Mouse (Mus musculus): ENCODE measurements around the gene Mrpl37.

Mrpl37 gene

DNA sequence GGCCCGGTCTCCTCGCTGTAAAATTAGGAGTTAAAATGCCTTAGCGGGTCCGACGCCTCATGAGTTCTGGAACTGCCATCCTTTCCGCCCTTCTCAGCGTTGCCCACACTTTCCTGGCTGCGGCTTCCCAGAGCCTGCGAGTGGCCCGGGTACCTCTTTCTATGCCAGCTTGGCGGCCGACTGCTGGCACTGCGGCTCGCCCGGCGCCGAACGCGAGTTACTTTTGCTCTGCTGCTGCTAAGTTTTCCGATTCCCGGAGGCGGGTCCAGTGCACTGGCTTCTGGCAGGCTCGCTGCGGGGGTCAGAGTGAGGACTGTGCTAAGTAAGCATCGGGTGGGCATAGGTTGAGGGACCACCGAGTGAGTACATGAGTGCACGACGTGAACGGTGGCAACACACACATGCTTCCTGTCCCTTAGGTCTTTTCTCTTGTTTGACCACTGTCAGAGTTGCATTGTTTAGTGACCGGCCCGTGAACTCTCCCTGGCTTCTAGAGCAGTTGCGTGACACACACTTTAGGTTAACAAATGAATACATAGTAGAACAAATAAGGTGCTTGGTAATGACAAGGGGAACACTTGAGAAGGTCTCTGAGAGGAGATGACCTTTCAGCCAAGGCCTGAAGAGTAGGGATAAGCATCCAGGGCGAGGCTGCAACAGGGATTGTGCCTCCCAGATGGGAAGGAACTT lies 628 bp upstream of the Mrpl37 start:
- intact Hi-C loops (cut with DNase I) = loop anchor here (5.0 to 10.0 kb wide), 2 partner anchors 50 to 98 kb away; no protein-coding TSS in a partner anchor

- intact Hi-C loops (cut with DNase I) = loop anchor here (5.0 to 10.0 kb wide), 2 partner anchors 53 to 100 kb away; no protein-coding TSS in a partner anchor
Observed at GRCm38 (mm10) chr4:107064394-107065098, 2.1 kb downstream of the Mrpl37 start.

GRCm38 (mm10) chr4:107063214-107063613 lies 3.5 kb downstream of the Mrpl37 start:
- intact Hi-C loops (cut with DNase I) = loop anchor here (10.0 kb wide), 1 partner anchor 102 kb away; no protein-coding TSS in a partner anchor

GRCm38 (mm10) chr4:107061560-107061959 lies 5.1 kb downstream of the Mrpl37 start:
- intact Hi-C loops (cut with DNase I) = loop anchor here (10.0 kb wide), 1 partner anchor 103 kb away; no protein-coding TSS in a partner anchor

DNA sequence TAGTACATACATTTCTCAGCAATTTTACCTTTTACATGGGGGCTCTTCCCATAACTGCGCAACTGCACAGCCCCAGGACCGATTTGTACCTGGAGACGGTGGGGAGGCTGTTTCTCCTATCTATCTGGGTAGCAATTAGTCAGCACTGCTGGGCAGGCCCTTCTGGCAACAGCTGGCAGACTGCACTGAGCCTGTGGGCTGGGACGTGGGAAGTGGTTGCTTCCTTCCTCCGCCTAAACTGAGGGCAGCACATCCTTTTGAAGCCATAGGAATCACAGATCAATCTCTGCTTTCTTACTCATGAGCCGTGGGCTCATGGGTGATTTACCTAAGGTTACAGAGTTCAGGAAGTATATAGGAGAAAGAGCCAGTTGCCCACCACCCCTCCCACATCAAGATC lies 7.9 kb downstream of the Mrpl37 start:
- intact Hi-C loops (cut with DNase I) = no loop called here

DNA sequence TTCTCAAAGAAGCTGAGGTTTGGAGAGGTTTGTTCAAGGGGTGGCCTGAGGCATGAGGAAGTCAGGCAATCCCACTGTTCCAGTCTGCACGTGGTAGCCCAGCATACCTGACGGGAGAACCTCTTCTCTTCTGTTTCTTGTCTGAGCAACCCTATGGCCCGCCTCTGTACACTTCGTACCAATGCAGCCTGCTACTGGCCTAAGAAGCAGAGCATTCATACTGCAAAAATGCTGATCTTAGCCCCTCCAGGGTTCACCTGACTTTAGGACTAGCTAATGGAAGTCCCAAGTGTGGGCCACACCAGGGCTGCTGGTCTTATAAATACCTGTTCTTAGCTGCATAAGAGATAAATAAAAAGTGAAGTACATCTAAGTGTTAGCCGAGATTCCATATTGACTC lies 8.3 kb downstream of the Mrpl37 start:
- intact Hi-C loops (cut with DNase I) = no loop called here

DNA sequence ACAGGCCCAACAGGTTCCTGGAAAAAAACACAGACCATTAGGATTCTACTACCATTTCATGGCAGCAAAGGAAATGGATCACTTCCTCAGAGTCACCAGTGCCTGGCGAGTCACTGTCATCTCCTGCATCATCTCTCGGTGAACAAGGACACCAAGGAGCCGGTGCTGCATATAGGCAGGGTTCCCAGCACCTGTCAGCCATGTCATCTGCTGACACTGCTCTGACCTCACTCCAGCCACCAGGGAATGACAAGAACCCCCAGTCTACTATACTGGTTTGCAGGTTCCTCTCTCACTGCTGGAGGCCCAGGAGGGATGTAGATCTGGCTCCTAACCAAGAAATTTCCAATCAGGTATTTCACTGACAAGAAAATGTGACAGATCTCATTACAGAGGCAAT lies 10.6 kb downstream of the Mrpl37 start:
- intact Hi-C loops (cut with DNase I) = no loop called here

DNA sequence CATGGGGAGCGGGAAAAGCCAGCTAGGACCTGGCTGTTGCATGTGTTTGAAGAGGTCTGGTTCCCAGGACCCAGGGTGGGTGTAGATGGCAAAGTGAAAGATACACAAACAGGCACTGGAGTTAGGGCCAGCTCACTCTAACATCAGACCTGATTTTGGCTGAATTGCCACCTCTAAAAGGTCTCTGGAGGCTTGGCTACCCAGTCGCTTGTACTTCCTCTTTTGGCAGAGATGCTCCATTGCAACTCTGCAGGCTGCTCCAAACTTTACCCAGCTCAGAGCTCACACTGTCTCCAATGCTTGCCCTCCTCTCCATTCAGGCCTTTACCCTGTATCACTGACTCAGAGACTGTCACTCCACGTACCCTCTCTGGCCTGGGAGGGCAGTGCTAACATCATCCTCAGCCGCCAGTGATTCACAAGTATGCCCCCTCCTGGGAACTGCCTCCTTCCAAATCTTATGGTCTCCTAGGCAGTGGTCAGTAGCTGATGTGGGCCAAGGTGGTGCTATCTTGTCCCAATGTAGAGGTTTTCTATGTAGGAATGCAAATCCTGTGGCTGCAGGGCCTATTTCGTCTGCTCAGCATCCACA lies 13.6 kb downstream of the Mrpl37 start:
- intact Hi-C loops (cut with DNase I) = no loop called here

DNA sequence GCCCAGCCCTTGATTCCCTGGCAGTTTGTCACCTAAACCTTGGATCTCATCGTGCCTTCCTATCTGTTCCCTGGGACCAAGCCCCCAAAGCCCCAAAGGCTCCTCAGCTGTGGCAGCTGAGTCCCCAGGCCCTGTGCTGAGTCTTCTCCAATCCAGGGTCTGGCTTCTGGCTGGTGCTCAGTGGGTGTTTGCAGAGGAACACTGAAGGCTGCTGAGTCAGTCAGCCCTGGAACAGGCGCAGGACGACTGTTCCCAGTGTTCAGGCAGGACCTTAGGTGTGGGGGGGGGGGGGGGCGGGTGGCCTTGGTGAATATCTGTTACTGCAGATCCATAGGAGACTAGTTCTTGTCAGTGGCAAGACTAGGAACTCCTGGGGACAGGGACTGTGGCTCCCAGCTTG lies 14.8 kb downstream of the Mrpl37 start:
- intact Hi-C loops (cut with DNase I) = no loop called here

DNA sequence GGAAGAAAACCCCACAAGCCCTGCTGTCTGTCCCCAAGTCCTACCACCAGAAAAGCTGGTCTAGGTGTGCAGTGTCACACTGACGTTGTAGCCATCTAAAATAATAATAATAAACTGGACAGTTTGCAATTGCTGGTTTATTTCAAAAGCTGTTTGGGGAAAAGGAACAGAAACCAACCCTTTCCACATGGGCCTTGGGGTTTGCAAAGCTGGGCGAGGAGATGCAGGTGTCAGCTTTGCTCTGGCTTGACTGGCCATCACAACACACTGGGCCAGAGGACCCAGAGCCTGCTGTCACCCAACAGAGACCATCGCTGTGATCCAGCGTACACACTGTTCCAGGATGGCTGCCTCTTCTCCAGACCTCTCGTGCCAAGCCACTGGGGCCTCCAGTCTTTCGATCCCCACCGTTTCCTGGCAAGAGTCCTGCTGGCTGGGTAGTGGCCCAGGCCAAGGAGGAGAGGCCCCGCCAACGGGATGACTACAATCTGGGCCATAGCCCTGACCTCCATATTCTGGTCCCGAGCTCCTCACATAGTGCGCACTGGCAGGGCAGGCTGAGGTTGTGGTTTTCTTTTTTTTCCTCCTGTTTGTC lies 18.0 kb downstream of the Mrpl37 start:
- intact Hi-C loops (cut with DNase I) = no loop called here

DNA sequence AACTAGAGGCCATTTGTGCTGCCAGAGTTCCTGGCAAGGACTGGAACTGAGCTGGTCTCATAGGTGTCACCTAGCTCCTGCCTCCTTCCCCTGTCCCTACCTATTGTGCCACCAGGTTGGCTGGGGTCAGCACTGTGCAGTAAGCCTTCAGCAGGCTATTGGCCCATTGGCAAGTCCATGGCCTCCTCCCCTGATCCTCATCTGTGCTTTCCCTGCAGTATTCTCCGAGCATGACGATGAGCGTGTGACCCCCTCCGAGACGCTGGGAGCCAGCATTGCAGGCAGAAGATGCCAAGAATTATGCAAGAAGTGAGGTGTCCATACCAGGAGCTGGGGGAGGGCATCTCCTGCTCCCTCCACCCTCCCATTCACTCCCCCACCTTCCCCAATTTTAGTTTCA lies 18.9 kb downstream of the Mrpl37 start:
- intact Hi-C loops (cut with DNase I) = no loop called here

- intact Hi-C loops (cut with DNase I) = no loop called here
Observed at GRCm38 (mm10) chr4:107045188-107045587, 21.5 kb downstream of the Mrpl37 start.

DNA sequence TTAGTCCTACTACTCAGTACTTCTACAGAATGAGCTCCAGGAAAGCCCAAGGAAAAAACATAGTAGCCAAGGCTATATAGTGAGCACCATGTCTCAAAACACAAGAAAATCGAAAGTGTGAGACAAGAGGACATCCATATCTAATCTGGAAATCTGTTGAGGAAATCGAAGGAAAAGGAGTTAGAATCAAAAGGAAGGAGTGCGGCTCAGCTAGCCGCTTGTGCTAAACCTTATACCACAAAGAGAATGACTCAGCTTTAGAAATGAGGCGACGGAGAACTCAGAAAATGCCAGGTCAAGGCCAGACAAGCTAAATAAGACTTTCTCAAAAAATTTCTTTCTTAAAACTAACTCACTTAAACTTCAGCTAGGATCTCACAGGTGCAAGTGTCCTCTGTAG lies 24.4 kb downstream of the Mrpl37 start:
- intact Hi-C loops (cut with DNase I) = no loop called here

DNA sequence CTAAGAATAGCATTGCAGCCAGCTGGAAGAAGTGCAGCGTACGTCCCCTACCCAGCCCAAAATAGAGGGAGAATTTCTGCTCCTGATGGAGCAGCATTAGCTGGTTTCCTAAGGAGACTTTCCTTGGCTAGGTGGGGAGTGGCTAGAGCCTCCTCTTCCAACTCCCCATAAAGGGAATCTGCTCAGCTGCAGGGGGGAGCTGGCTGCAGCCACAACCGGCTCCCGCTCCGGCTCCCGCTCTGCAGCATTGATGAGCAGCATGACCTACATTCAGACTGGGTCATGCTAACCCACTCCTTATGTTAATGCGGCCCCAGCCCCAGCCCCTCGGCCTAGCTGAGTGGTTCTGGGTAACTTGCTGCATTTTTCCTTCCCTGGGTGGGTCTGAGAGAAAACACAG lies 27.4 kb downstream of the Mrpl37 start:
- intact Hi-C loops (cut with DNase I) = no loop called here

DNA sequence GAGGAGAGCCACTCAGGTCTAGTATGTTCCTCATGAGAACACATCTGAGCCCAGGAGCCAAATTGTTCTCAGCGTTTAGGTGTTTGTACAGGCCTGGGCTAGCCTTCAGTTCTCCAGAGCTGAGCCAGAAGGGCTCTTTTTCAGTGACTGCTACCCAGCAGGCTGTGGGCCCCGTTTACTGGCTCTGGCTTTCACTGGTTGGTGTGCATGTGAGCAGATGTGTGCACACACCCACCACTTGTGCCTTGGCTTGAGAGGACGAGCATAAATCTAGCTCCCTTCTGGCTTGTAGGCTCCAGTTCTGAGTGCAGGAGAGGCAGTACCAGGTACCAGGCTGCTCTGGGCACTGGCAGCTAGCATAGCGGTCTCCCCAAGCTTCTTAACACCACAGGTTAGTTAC lies 28.4 kb downstream of the Mrpl37 start:
- intact Hi-C loops (cut with DNase I) = no loop called here

DNA sequence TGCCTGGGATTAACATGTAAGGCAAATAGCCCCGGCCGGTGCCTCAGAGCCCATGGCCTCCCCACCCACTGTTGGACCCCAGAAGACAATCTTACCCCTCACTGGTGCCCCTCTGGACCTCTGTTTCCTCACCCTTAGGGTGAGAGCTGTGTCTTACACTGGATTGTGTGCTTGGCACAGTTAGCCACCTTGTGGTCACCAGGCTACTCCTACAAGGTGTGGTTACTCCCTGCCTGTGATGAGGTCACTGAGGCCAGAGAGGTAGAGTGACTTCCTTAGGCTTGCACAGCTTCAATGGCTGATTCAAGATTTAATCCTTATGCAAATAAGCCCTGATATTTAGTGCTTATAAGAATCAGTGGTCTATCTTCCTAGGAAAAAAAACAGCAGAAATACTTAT lies 29.7 kb downstream of the Mrpl37 start:
- intact Hi-C loops (cut with DNase I) = no loop called here

DNA sequence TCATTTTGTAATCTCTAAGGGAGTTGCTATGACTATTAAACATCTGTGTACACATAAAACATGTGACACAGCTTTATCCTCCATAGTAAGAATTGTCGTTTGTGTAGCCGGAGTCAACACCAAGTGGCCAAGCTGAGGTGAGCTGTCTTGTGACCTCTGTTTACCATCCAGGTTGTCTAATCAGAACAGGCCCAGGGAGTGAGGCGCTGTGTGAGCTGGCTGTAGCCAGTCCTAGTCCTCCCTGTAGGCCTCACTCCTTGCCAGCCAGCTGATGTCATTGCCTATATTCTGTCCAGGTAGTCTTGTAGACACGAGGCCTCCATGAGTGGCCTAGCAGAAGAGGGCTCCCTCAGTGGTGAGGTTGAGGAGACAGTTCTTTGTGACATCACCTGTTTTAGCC lies 31.0 kb downstream of the Mrpl37 start:
- intact Hi-C loops (cut with DNase I) = no loop called here

GRCm38 (mm10) chr4:107026451-107026850 lies 40.2 kb downstream of the Mrpl37 start:
- intact Hi-C loops (cut with DNase I) = no loop called here

- intact Hi-C loops (cut with DNase I) = no loop called here
Observed at GRCm38 (mm10) chr4:107025369-107025768, 41.3 kb downstream of the Mrpl37 start.

DNA sequence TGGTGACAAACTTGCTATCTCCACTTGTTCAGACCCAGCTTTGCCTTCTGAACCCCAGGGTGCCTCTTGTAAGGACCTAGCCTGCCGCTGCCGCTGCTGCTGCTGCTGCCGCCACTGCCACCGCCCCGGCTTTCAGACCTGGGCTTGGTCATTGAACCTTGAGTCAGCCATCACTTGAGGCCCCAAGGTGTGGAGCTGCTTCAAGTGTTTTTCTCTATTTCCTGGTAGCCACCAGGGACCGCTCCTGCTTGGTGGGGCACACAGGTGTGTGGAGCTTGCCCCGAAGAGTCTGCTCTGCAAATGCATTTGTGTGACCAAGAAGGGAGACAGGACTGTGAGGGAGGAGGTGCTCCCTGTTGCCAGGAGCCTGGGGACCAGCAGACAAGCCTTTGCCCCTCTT lies 41.8 kb downstream of the Mrpl37 start:
- intact Hi-C loops (cut with DNase I) = no loop called here

- intact Hi-C loops (cut with DNase I) = no loop called here
Observed at GRCm38 (mm10) chr4:107021464-107021863, 45.2 kb downstream of the Mrpl37 start.

Data from adrenal gland (tissue).